Comparison of ENCODE assay signal across 15 mouse cellular contexts in genomic region chr19:4296611-4297010, GRCm38 (mm10). TPM values are rescaled to one million over a fixed set of nuclear protein-coding genes. Genes with fewer than 3 reads are reported as not detected.
DNase-seq lines count a peak whose midpoint lies in the region; ATAC-seq and TF ChIP-seq lines count a peak whose summit lies in the region.
"Had no signal": no experiment of that assay in that cellular context is flagged by ENCODE, and none has a peak within 500 bp of the region (broad histone marks: within the 10 kb centered on the region; RNA-seq: fewer than 3 reads in every experiment).

No protein-coding gene starts in this region.

- H3K27me3 ChIP-seq in liver, embryonic 13.5 days = no peaks in the 10 kb centered on the region
- no peaks in the 10 kb centered on the region for H3K27me3 ChIP-seq in liver, embryonic 11.5 days (replicated peaks; ENCODE audit: control insufficient read depth, insufficient read depth, low read length)
- H3K27me3 ChIP-seq in liver, postnatal 0 days (ENCODE audit: insufficient read depth, low read length) = no peaks in the 10 kb centered on the region
- H3K27me3 ChIP-seq in kidney, embryonic 14.5 days (ENCODE audit: control insufficient read depth, insufficient read depth, low read length) = no peaks in the 10 kb centered on the region
- H3K27me3 ChIP-seq: embryonic facial prominence, embryonic 13.5 days; hindbrain, embryonic 12.5 days; limb, embryonic 13.5 days; midbrain, embryonic 15.5 days; neural tube, embryonic 12.5 days had no signal

- TF ChIP-seq CTCF in gastrocnemius, adult 2 months (IDR thresholded peaks at IDR 0.05) = no peak
- no peak for TF ChIP-seq CTCF in liver, postnatal 0 days (IDR thresholded peaks at IDR 0.05; ENCODE audit: low read depth)

- 74% methylated on average over 2 of the region's 2 CpGs for WGBS in liver, embryonic 13.5 days (ENCODE audit: insufficient replicate concordance)
- WGBS in liver, embryonic 11.5 days = 80% methylated on average over 2 of the region's 2 CpGs
- WGBS in liver, postnatal 0 days (ENCODE audit: insufficient replicate concordance) = 66% methylated on average over 2 of the region's 2 CpGs
- WGBS in kidney, embryonic 14.5 days = 93% methylated on average over 2 of the region's 2 CpGs

- H3K4me2 ChIP-seq in liver, embryonic 13.5 days = no peak overlapping the region
- H3K4me2 ChIP-seq in liver, embryonic 11.5 days = no peak overlapping the region
- H3K4me2 ChIP-seq in liver, postnatal 0 days (ENCODE audit: low read depth, low read length) = peak overlapping the region; percentile 51; the same call in 1 of the 2 replicates
- no peak overlapping the region for H3K4me2 ChIP-seq in kidney, embryonic 14.5 days (replicated peaks; ENCODE audit: low read depth, low read length)
- H3K4me2 ChIP-seq: embryonic facial prominence, embryonic 13.5 days; hindbrain, embryonic 12.5 days; limb, embryonic 13.5 days; midbrain, embryonic 15.5 days; neural tube, embryonic 12.5 days had no signal

- no peak for TF ChIP-seq EP300 in liver, postnatal 0 days (IDR thresholded peaks at IDR 0.05; ENCODE audit: low read depth)

- H3K4me1 ChIP-seq in liver, embryonic 13.5 days (replicated peaks) = peaks cover 80% of the 10 kb centered on the region
- H3K4me1 ChIP-seq in liver, embryonic 11.5 days (replicated peaks; ENCODE audit: control insufficient read depth, insufficient read depth, low read length) = peaks cover 52% of the 10 kb centered on the region
- H3K4me1 ChIP-seq in liver, postnatal 0 days (ENCODE audit: insufficient read depth) = peaks cover 60% of the 10 kb centered on the region
- H3K4me1 ChIP-seq in kidney, embryonic 14.5 days (ENCODE audit: control insufficient read depth, insufficient read depth, low read length) = peaks cover 18% of the 10 kb centered on the region; the same call in 1 of the 2 replicates

- H3K9me3 ChIP-seq in liver, embryonic 13.5 days (replicated peaks) = no peaks in the 10 kb centered on the region
- no peaks in the 10 kb centered on the region for H3K9me3 ChIP-seq in liver, embryonic 11.5 days (ENCODE audit: control insufficient read depth, low read length)
- H3K9me3 ChIP-seq in liver, postnatal 0 days (ENCODE audit: low read length) = no peaks in the 10 kb centered on the region
- H3K9me3 ChIP-seq in kidney, embryonic 14.5 days (ENCODE audit: control insufficient read depth, low read length) = no peaks in the 10 kb centered on the region
- H3K9me3 ChIP-seq: embryonic facial prominence, embryonic 13.5 days; hindbrain, embryonic 12.5 days; limb, embryonic 13.5 days; midbrain, embryonic 15.5 days; neural tube, embryonic 12.5 days had no signal

- H3K27ac ChIP-seq in gastrocnemius, adult 2 months = peak overlapping the region; percentile 20; the same call in 1 of the 2 replicates
- H3K27ac ChIP-seq in liver, embryonic 13.5 days = peak overlapping the region; percentile 43; the same call in 1 of the 2 replicates
- H3K27ac ChIP-seq in liver, embryonic 11.5 days (ENCODE audit: low read depth, low read length) = no peak overlapping the region; the same call in 1 of the 2 replicates
- H3K27ac ChIP-seq in liver, postnatal 0 days (ENCODE audit: low read depth) = peak overlapping the region; percentile 90
- no peak overlapping the region for H3K27ac ChIP-seq in kidney, embryonic 14.5 days (ENCODE audit: low read depth, low read length)
- H3K27ac ChIP-seq: embryonic facial prominence, embryonic 13.5 days; hindbrain, embryonic 12.5 days; limb, embryonic 13.5 days; midbrain, embryonic 15.5 days; neural tube, embryonic 12.5 days had no signal

- peak; percentile 16 for DNase-seq in gastrocnemius, adult 2 months
- DNase-seq in gastrocnemius, postnatal 36 days = no peak
- no peak for DNase-seq in liver, embryonic 13.5 days
- no peak for DNase-seq in liver, embryonic 11.5 days (ENCODE audit: low spot score)
- DNase-seq in CD4-positive helper T cell, adult 2 months (ENCODE audit: low read depth, low spot score) = peak; percentile 11
- no peak for DNase-seq in liver, postnatal 0 days
- DNase-seq in frontal cortex, postnatal 10 days (ENCODE audit: low spot score in 2 of 2) = no peak
- DNase-seq: adrenal gland, adult 2 months; kidney, adult 2 months had no signal

- H3K36me3 ChIP-seq in liver, embryonic 13.5 days = peaks cover 36% of the 10 kb centered on the region
- H3K36me3 ChIP-seq in liver, embryonic 11.5 days (ENCODE audit: control insufficient read depth, insufficient read depth, low read length) = peaks cover 21% of the 10 kb centered on the region
- peaks cover 31% of the 10 kb centered on the region for H3K36me3 ChIP-seq in liver, postnatal 0 days (replicated peaks; ENCODE audit: insufficient read depth, low read length)
- peaks cover 17% of the 10 kb centered on the region for H3K36me3 ChIP-seq in kidney, embryonic 14.5 days (ENCODE audit: control insufficient read depth, insufficient read depth, low read length)

- H3K9ac ChIP-seq in liver, embryonic 13.5 days = 0 out of 2 replicates have a peak overlapping the region, but pooled peaks have one; percentile 39
- no peak overlapping the region for H3K9ac ChIP-seq in liver, embryonic 11.5 days (ENCODE audit: low read depth, low read length)
- peak overlapping the region; percentile 38 for H3K9ac ChIP-seq in liver, postnatal 0 days (replicated peaks)
- H3K9ac ChIP-seq in kidney, embryonic 14.5 days (ENCODE audit: low read depth, low read length) = no peak overlapping the region
- H3K9ac ChIP-seq: embryonic facial prominence, embryonic 13.5 days; hindbrain, embryonic 12.5 days; limb, embryonic 13.5 days; midbrain, embryonic 15.5 days; neural tube, embryonic 12.5 days had no signal

- no peak overlapping the region for H3K4me3 ChIP-seq in gastrocnemius, adult 2 months
- no peak overlapping the region for H3K4me3 ChIP-seq in liver, embryonic 13.5 days (replicated peaks)
- no peak overlapping the region for H3K4me3 ChIP-seq in liver, embryonic 11.5 days (ENCODE audit: low read depth, low read length)
- H3K4me3 ChIP-seq in liver, postnatal 0 days (ENCODE audit: low read depth, low read length) = no peak overlapping the region
- H3K4me3 ChIP-seq in kidney, embryonic 14.5 days (ENCODE audit: low read length) = no peak overlapping the region
- H3K4me3 ChIP-seq: embryonic facial prominence, embryonic 13.5 days; hindbrain, embryonic 12.5 days; limb, embryonic 13.5 days; midbrain, embryonic 15.5 days; neural tube, embryonic 12.5 days had no signal

- intact Hi-C loops in gastrocnemius, adult 2 months (cut with DNase I) = no loop called here
- intact Hi-C loops in gastrocnemius, postnatal 36 days (cut with DNase I) = no loop called here

- ATAC-seq in liver, embryonic 13.5 days (ENCODE audit: low read depth) = no peak
- ATAC-seq in liver, embryonic 11.5 days (replicated peaks; ENCODE audit: low FRiP score) = no peak
- no peak for ATAC-seq in liver, postnatal 0 days
- ATAC-seq in kidney, embryonic 14.5 days (ENCODE audit: low FRiP score, low TSS enrichment) = no peak
- ATAC-seq: midbrain, embryonic 15.5 days had no signal

RNA-seq across cellular contexts. Expression of gene Grk2, which starts 9.4 kb away (rescaled TPM):
- total RNA-seq in gastrocnemius, adult 2 months (2021) = 10 to 100 TPM; 56.6 to 61.2 TPM
- total RNA-seq in gastrocnemius, postnatal 36 days (2021) = 10 to 100 TPM; 41.5 to 52.0 TPM
- polyA plus RNA-seq in liver, embryonic 13.5 days (2015; fragmentation: Nextera tagmentation; extraction: Ambion mirVana) = 10.1 and 10.3 TPM in 2 replicates
- polyA plus RNA-seq in liver, embryonic 11.5 days (2014; fragmentation: Nextera tagmentation; extraction: Ambion mirVana) = 22.1 and 23.1 TPM in 2 replicates
- polyA plus RNA-seq in liver, postnatal 0 days (2015; fragmentation: Nextera tagmentation; extraction: Ambion mirVana) = 11.9 and 14.8 TPM in 2 replicates
- polyA plus RNA-seq in kidney, embryonic 14.5 days (2014; fragmentation: Nextera tagmentation; extraction: Ambion mirVana) = 17.7 and 17.8 TPM in 2 replicates

RNA-seq across cellular contexts. Expression of gene Ankrd13d, which starts 13.7 kb away (rescaled TPM):
- under 1 TPM; 0.45 to 0.64 TPM for total RNA-seq in gastrocnemius, adult 2 months (2021)
- under 1 TPM; 0.23 to 0.27 TPM for total RNA-seq in gastrocnemius, postnatal 36 days (2021)
- 0.57 and 0.74 TPM in 2 replicates for polyA plus RNA-seq in liver, embryonic 13.5 days (2015; fragmentation: Nextera tagmentation; extraction: Ambion mirVana)
- polyA plus RNA-seq in liver, embryonic 11.5 days (2014; fragmentation: Nextera tagmentation; extraction: Ambion mirVana) = 2.9 and 3.2 TPM in 2 replicates
- 0.54 and 0.92 TPM in 2 replicates for polyA plus RNA-seq in liver, postnatal 0 days (2015; fragmentation: Nextera tagmentation; extraction: Ambion mirVana)
- 5.2 and 8.3 TPM in 2 replicates for polyA plus RNA-seq in kidney, embryonic 14.5 days (2014; fragmentation: Nextera tagmentation; extraction: Ambion mirVana)

RNA-seq across cellular contexts. Expression of gene Ssh3, which starts 27.6 kb away (rescaled TPM):
- total RNA-seq in gastrocnemius, adult 2 months (2021) = 1 to 10 TPM; 3.3 to 3.9 TPM
- 1 to 10 TPM; 2.4 to 3.0 TPM for total RNA-seq in gastrocnemius, postnatal 36 days (2021)
- polyA plus RNA-seq in liver, embryonic 13.5 days (2015; fragmentation: Nextera tagmentation; extraction: Ambion mirVana) = 1.3 and 1.7 TPM in 2 replicates
- polyA plus RNA-seq in liver, embryonic 11.5 days (2014; fragmentation: Nextera tagmentation; extraction: Ambion mirVana) = 3.2 and 3.3 TPM in 2 replicates
- polyA plus RNA-seq in liver, postnatal 0 days (2015; fragmentation: Nextera tagmentation; extraction: Ambion mirVana) = 3.3 and 3.4 TPM in 2 replicates
- polyA plus RNA-seq in kidney, embryonic 14.5 days (2014; fragmentation: Nextera tagmentation; extraction: Ambion mirVana) = 10.7 and 13.0 TPM in 2 replicates

Comparison
In these comparisons a context has a peak if more than half of its experiments do, and no peak if none do; other contexts are left out.
1. DNase-seq: peak in gastrocnemius, adult 2 months (single experiment) and CD4-positive helper T cell, adult 2 months (single experiment); none in gastrocnemius, postnatal 36 days (0 of 2), liver, embryonic 13.5 days (single experiment), liver, embryonic 11.5 days (single experiment), liver, postnatal 0 days (single experiment) and frontal cortex, postnatal 10 days (0 of 2).
2. H3K27ac ChIP-seq: peak in gastrocnemius, adult 2 months (single experiment), liver, embryonic 13.5 days (single experiment) and liver, postnatal 0 days (single experiment); none in liver, embryonic 11.5 days (single experiment) and kidney, embryonic 14.5 days (single experiment).
3. H3K9ac ChIP-seq: peak in liver, embryonic 13.5 days (single experiment) and liver, postnatal 0 days (single experiment); none in liver, embryonic 11.5 days (single experiment) and kidney, embryonic 14.5 days (single experiment).